ENCODE assay signal across 24 mouse cellular contexts in genomic region chr17:40992102-40992501, GRCm38 (mm10). TPM values are rescaled to one million over a fixed set of nuclear protein-coding genes. Genes with fewer than 3 reads are reported as not detected.
DNase-seq lines count a peak whose midpoint lies in the region; ATAC-seq and TF ChIP-seq lines count a peak whose summit lies in the region.
"Had no signal": no experiment of that assay in that cellular context is flagged by ENCODE, and none has a peak within 500 bp of the region (broad histone marks: within the 10 kb centered on the region; RNA-seq: fewer than 3 reads in every experiment).

No protein-coding gene starts in this region.

- H3K9me3 ChIP-seq in hindbrain, embryonic 16.5 days (ENCODE audit: control insufficient read depth, low read length) = no peaks in the 10 kb centered on the region
- no peaks in the 10 kb centered on the region for H3K9me3 ChIP-seq in hindbrain, postnatal 0 days (ENCODE audit: low read length)
- H3K9me3 ChIP-seq in neural tube, embryonic 15.5 days (replicated peaks) = no peaks in the 10 kb centered on the region
- H3K9me3 ChIP-seq in kidney, embryonic 14.5 days (ENCODE audit: control insufficient read depth, low read length) = no peaks in the 10 kb centered on the region
- H3K9me3 ChIP-seq: embryonic facial prominence, embryonic 15.5 days; kidney, embryonic 15.5 days; limb, embryonic 13.5 days; liver, embryonic 12.5 days had no signal

- no peak for TF ChIP-seq CTCF in hindbrain, postnatal 0 days (IDR thresholded peaks at IDR 0.05; ENCODE audit: low read depth)

- H3K27me3 ChIP-seq in hindbrain, embryonic 16.5 days (replicated peaks; ENCODE audit: control insufficient read depth, insufficient read depth, low read length) = no peaks in the 10 kb centered on the region
- H3K27me3 ChIP-seq in hindbrain, postnatal 0 days (ENCODE audit: insufficient read depth, low read length) = no peaks in the 10 kb centered on the region
- no peaks in the 10 kb centered on the region for H3K27me3 ChIP-seq in neural tube, embryonic 15.5 days (replicated peaks)
- H3K27me3 ChIP-seq in kidney, embryonic 14.5 days (ENCODE audit: control insufficient read depth, insufficient read depth, low read length) = no peaks in the 10 kb centered on the region
- H3K27me3 ChIP-seq: embryonic facial prominence, embryonic 15.5 days; kidney, embryonic 15.5 days; limb, embryonic 13.5 days; liver, embryonic 12.5 days had no signal

- peak; percentile 45; the same call in 1 of the 2 replicates for ATAC-seq in hindbrain, embryonic 16.5 days
- no peak for ATAC-seq in hindbrain, postnatal 0 days
- peak; percentile 70 for ATAC-seq in neural tube, embryonic 15.5 days (ENCODE audit: low FRiP score)
- no peak for ATAC-seq in kidney, embryonic 14.5 days (ENCODE audit: low FRiP score, low TSS enrichment)
- ATAC-seq: CD4-positive, CD25-positive, alpha-beta regulatory T cell, adult 4 months; intestine, postnatal 0 days; liver, embryonic 12.5 days had no signal

- WGBS in hindbrain, embryonic 16.5 days = 22% methylated on average over 3 of the region's 3 CpGs
- 21% methylated on average over 3 of the region's 3 CpGs for WGBS in hindbrain, postnatal 0 days
- 8% methylated on average over 3 of the region's 3 CpGs for WGBS in neural tube, embryonic 15.5 days
- 24% methylated on average over 3 of the region's 3 CpGs for WGBS in kidney, embryonic 14.5 days

- no peaks in the 10 kb centered on the region for H3K36me3 ChIP-seq in hindbrain, embryonic 16.5 days (ENCODE audit: control insufficient read depth, insufficient read depth, low read length)
- no peaks in the 10 kb centered on the region for H3K36me3 ChIP-seq in hindbrain, postnatal 0 days (ENCODE audit: insufficient read depth, low read length)
- H3K36me3 ChIP-seq in neural tube, embryonic 15.5 days = no peaks in the 10 kb centered on the region
- no peaks in the 10 kb centered on the region for H3K36me3 ChIP-seq in kidney, embryonic 14.5 days (ENCODE audit: control insufficient read depth, insufficient read depth, low read length)
- H3K36me3 ChIP-seq: embryonic facial prominence, embryonic 15.5 days; kidney, embryonic 15.5 days; limb, embryonic 13.5 days; liver, embryonic 12.5 days had no signal

- peak; percentile 6 to 9 for DNase-seq in cerebellum, postnatal 10 days
- no peak for DNase-seq in cerebellum, postnatal 14 days
- no peak for DNase-seq in hindbrain, postnatal 0 days (ENCODE audit: low spot score)
- peak; percentile 64 for DNase-seq in mesoderm, embryonic 11.5 days (ENCODE audit: low read depth, low spot score)
- DNase-seq in kidney, postnatal 25 days = no peak
- DNase-seq: adrenal gland, postnatal 36 days; cerebellum, adult 11 months; cerebellum, adult 9-11 months; gastrocnemius, adult 2 months; kidney, postnatal 4 days; lung, adult 18-20 months; lung, postnatal 10 days; right cerebral cortex, adult 18-20 months; right cerebral cortex, postnatal 4 days; thymus, postnatal 4 days had no signal

- H3K4me1 ChIP-seq in hindbrain, embryonic 16.5 days (ENCODE audit: control insufficient read depth, insufficient read depth, low read depth, low read length) = no peaks in the 10 kb centered on the region
- H3K4me1 ChIP-seq in hindbrain, postnatal 0 days (ENCODE audit: insufficient read depth, low read length) = no peaks in the 10 kb centered on the region
- H3K4me1 ChIP-seq in neural tube, embryonic 15.5 days = peaks cover 7% of the 10 kb centered on the region; the same call in 1 of the 2 replicates
- no peaks in the 10 kb centered on the region for H3K4me1 ChIP-seq in kidney, embryonic 14.5 days (ENCODE audit: control insufficient read depth, insufficient read depth, low read length)
- H3K4me1 ChIP-seq: embryonic facial prominence, embryonic 15.5 days; kidney, embryonic 15.5 days; limb, embryonic 13.5 days; liver, embryonic 12.5 days had no signal

- H3K4me2 ChIP-seq in hindbrain, embryonic 16.5 days (ENCODE audit: low read length) = no peak overlapping the region
- no peak overlapping the region for H3K4me2 ChIP-seq in hindbrain, postnatal 0 days (ENCODE audit: low read depth, low read length)
- H3K4me2 ChIP-seq in neural tube, embryonic 15.5 days = no peak overlapping the region
- H3K4me2 ChIP-seq in kidney, embryonic 14.5 days (replicated peaks; ENCODE audit: low read depth, low read length) = no peak overlapping the region
- H3K4me2 ChIP-seq: embryonic facial prominence, embryonic 15.5 days; kidney, embryonic 15.5 days; limb, embryonic 13.5 days; liver, embryonic 12.5 days had no signal

- no peak overlapping the region for H3K4me3 ChIP-seq in hindbrain, embryonic 16.5 days (ENCODE audit: low read length)
- H3K4me3 ChIP-seq in hindbrain, postnatal 0 days (ENCODE audit: low read length) = no peak overlapping the region
- no peak overlapping the region for H3K4me3 ChIP-seq in neural tube, embryonic 15.5 days (replicated peaks)
- no peak overlapping the region for H3K4me3 ChIP-seq in kidney, embryonic 14.5 days (ENCODE audit: low read length)
- H3K4me3 ChIP-seq: embryonic facial prominence, embryonic 15.5 days; gastrocnemius, adult 2 months; kidney, embryonic 15.5 days; limb, embryonic 13.5 days; liver, embryonic 12.5 days had no signal

- no peak overlapping the region for H3K27ac ChIP-seq in hindbrain, embryonic 16.5 days (ENCODE audit: low read depth, low read length)
- no peak overlapping the region for H3K27ac ChIP-seq in hindbrain, postnatal 0 days
- H3K27ac ChIP-seq in neural tube, embryonic 15.5 days (replicated peaks) = 0 out of 2 replicates have a peak overlapping the region, but pooled peaks have one; percentile 5
- H3K27ac ChIP-seq in kidney, embryonic 14.5 days (ENCODE audit: low read depth, low read length) = no peak overlapping the region
- H3K27ac ChIP-seq: embryonic facial prominence, embryonic 15.5 days; gastrocnemius, adult 2 months; kidney, embryonic 15.5 days; limb, embryonic 13.5 days; liver, embryonic 12.5 days had no signal

- no peak overlapping the region for H3K9ac ChIP-seq in hindbrain, embryonic 16.5 days (ENCODE audit: low read depth, low read length)
- H3K9ac ChIP-seq in hindbrain, postnatal 0 days (replicated peaks; ENCODE audit: low read length) = no peak overlapping the region
- H3K9ac ChIP-seq in neural tube, embryonic 15.5 days (replicated peaks) = no peak overlapping the region
- H3K9ac ChIP-seq in kidney, embryonic 14.5 days (ENCODE audit: low read depth, low read length) = no peak overlapping the region
- H3K9ac ChIP-seq: embryonic facial prominence, embryonic 15.5 days; kidney, embryonic 15.5 days; limb, embryonic 13.5 days; liver, embryonic 12.5 days had no signal

RNA-seq across cellular contexts. Expression of gene Cenpq, which starts 57.3 kb away (rescaled TPM):
- polyA plus RNA-seq in hindbrain, embryonic 16.5 days (2015; fragmentation: Nextera tagmentation; extraction: Ambion mirVana) = 10.9 and 12.1 TPM in 2 replicates
- total RNA-seq in hindbrain, postnatal 0 days (2014; rRNA removed) = 4.1 and 4.7 TPM in 2 replicates
- 12.4 and 13.7 TPM in 2 replicates for polyA plus RNA-seq in hindbrain, postnatal 0 days (2015; fragmentation: Nextera tagmentation; extraction: Ambion mirVana)
- polyA plus RNA-seq in neural tube, embryonic 15.5 days (2015; fragmentation: Nextera tagmentation; extraction: Ambion mirVana) = 10.0 and 14.0 TPM in 2 replicates
- polyA plus RNA-seq in kidney, embryonic 14.5 days (2014; fragmentation: Nextera tagmentation; extraction: Ambion mirVana) = 33.8 and 47.9 TPM in 2 replicates

RNA-seq across cellular contexts. Expression of gene Mut, which starts 57.6 kb away (rescaled TPM):
- 24.3 and 26.2 TPM in 2 replicates for polyA plus RNA-seq in hindbrain, embryonic 16.5 days (2015; fragmentation: Nextera tagmentation; extraction: Ambion mirVana)
- 12.3 and 12.8 TPM in 2 replicates for total RNA-seq in hindbrain, postnatal 0 days (2014; rRNA removed)
- 19.8 and 23.9 TPM in 2 replicates for polyA plus RNA-seq in hindbrain, postnatal 0 days (2015; fragmentation: Nextera tagmentation; extraction: Ambion mirVana)
- polyA plus RNA-seq in neural tube, embryonic 15.5 days (2015; fragmentation: Nextera tagmentation; extraction: Ambion mirVana) = 22.4 and 28.3 TPM in 2 replicates
- polyA plus RNA-seq in kidney, embryonic 14.5 days (2014; fragmentation: Nextera tagmentation; extraction: Ambion mirVana) = 29.6 and 49.3 TPM in 2 replicates

Comparison
In these comparisons a context has a peak if more than half of its experiments do, and no peak if none do; other contexts are left out.
1. DNase-seq: peak in cerebellum, postnatal 10 days (2 of 2) and mesoderm, embryonic 11.5 days (single experiment); none in cerebellum, postnatal 14 days (0 of 2), hindbrain, postnatal 0 days (single experiment) and kidney, postnatal 25 days (0 of 2).
2. ATAC-seq: peak in hindbrain, embryonic 16.5 days (single experiment) and neural tube, embryonic 15.5 days (single experiment); none in hindbrain, postnatal 0 days (single experiment) and kidney, embryonic 14.5 days (single experiment).